Mouse (Mus musculus) ovary, adult 18-20 months (tissue): ENCODE measurements around the gene Tgm3.

ENCODE experiments used
- DNase-seq: peaks from one replicate; pipeline ENCODE4 v3.0.0; 2022; ENCODE audit warnings: low spot score, mixed read lengths

The Tgm3 gene

GRCm38 (mm10) chr2:130070396-130070795, 58.2 kb downstream of the Tgm3 start:
- no peak for DNase-seq
